Mouse (Mus musculus) spleen, adult 2 months (tissue): ENCODE data around the gene Fgfr2. TPM values are rescaled to one million over a fixed set of nuclear protein-coding genes. Genes with fewer than 3 reads are reported as not detected.

Source experiments
- DNase-seq, 2 experiments: peaks; one replicate each; pipeline versions ENCODE4 v3.0.0 to v3.0.0-alpha.2; 2012 to 2021; ENCODE audit warnings: low spot score in 2 of 2, low read depth in 1 of 2
- H3K27ac ChIP-seq: fragments of 200-500 bp; 2 replicates; pipeline ENCODE4 v1.5.1; 2012; ENCODE audit warnings: low read length, inconsistent platforms; ENCODE audit not compliant: insufficient read depth
- H3K27me3 ChIP-seq: fragments of 200-500 bp; 2 replicates; pipeline ENCODE4 v1.6.1; 2012; ENCODE audit warnings: mild to moderate bottlenecking, moderate library complexity, low read length, inconsistent platforms; ENCODE audit not compliant: control insufficient read depth, insufficient read depth
- H3K36me3 ChIP-seq: fragments of 200-500 bp; 2 replicates; pipeline ENCODE4 v1.6.1; 2012; ENCODE audit warnings: mild to moderate bottlenecking, low read length, inconsistent platforms; ENCODE audit not compliant: control insufficient read depth, insufficient read depth
- H3K4me1 ChIP-seq: fragments of 200-500 bp; 2 replicates; pipeline ENCODE4 v1.6.1; 2011; ENCODE audit warnings: inconsistent platforms; ENCODE audit not compliant: control insufficient read depth, insufficient read depth, insufficient read length
- H3K4me3 ChIP-seq: fragments of 200-500 bp; 2 replicates; pipeline ENCODE4 v1.5.1; 2011; ENCODE audit warnings: mild to moderate bottlenecking, inconsistent platforms; ENCODE audit not compliant: insufficient read depth, insufficient read length; ENCODE audit errors: extremely low read depth
- CTCF ChIP-seq: fragments of 200-500 bp; IDR thresholded peaks from 2 replicates; pipeline ENCODE4 v1.5.1; 2011; ENCODE audit warnings: mild to moderate bottlenecking, inconsistent platforms; ENCODE audit not compliant: insufficient read depth, insufficient read length, insufficient replicate concordance; ENCODE audit errors: extremely low read depth
- POLR2A ChIP-seq: fragments of 200-500 bp; IDR thresholded peaks from 2 replicates; pipeline ENCODE4 v1.6.1; 2011; ENCODE audit warnings: low read depth, low read length, inconsistent platforms
- WGBS: fragments of 180-500 bp; shearing (Covaris S2); methylation state at CpG from one replicate; pipeline ENCODE4 v1.1.7; 2018; 5-methylcytosine and 5-hydroxymethylcytosine counted together
- polyA plus RNA-seq: library from polyadenylated mRNA; depleted of rRNA; stranded (reverse); fragments of >200 nt; gene quantifications from 2 replicates; pipeline ENCODE4 v1.2.3, GENCODE M21; 2012

Fgfr2 gene
- polyA plus RNA-seq, 1 experiment = 1.6 TPM

DNA sequence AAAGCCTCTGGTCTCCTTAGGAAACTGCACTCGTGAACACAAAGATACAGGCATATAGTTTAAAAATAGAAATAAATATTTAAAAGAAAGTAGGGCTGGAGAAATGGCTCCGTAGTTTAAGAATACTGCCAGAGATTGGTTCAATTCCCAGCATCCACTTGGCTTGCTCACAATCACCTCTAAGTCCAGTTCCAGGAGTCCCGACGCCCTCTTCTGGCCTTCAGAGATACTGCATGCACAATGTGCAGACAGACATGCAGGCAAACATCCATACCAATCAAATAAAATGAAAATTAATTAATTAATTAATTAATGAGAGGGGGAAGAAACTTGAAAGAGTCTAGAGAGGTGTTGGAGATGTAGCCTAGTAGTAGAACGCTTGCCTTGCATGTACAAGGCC is 2856.1 kb downstream of the Fgfr2 start:
- H3K4me1 ChIP-seq = no peaks in the 10 kb centered on the region
- no peak for TF ChIP-seq POLR2A
- no peak for TF ChIP-seq CTCF
- 42% methylated on average over 5 of the region's 5 CpGs for WGBS
- no peak for DNase-seq
- no peak overlapping the region for H3K27ac ChIP-seq
- H3K36me3 ChIP-seq = no peaks in the 10 kb centered on the region
- no peak overlapping the region for H3K4me3 ChIP-seq
- peaks cover 12% of the 10 kb centered on the region for H3K27me3 ChIP-seq

DNA sequence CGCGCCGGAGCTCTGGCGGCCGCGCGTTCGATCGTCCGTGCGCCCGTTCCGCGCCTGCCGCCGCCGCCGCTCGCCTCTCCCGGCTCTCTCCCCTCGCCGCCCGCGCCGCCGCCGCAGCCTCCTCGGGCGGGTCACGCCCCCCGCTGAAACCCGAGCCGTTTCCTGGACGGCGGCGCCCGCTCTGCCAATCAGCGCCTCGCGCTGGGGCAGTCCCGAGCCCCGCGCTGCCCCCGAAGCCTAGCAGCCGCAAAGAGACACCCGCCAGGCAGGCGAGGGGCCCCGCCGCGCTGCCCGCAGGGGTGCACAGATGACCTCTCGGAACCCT is 2857.0 kb downstream of the Fgfr2 start:
- no peak for DNase-seq
- Histone ChIP-seq H3K4me3 (peak overlapping the region; percentile 25; the same call in 1 of the 2 replicates), H3K4me1 (no peaks in the 10 kb centered on the region), H3K27ac (no peak overlapping the region), H3K27me3 (peaks cover 12% of the 10 kb centered on the region), H3K36me3 (no peaks in the 10 kb centered on the region)
- TF ChIP-seq CTCF (no peak), POLR2A (no peak)
- 2% methylated on average over 39 of the region's 52 CpGs for WGBS

DNA sequence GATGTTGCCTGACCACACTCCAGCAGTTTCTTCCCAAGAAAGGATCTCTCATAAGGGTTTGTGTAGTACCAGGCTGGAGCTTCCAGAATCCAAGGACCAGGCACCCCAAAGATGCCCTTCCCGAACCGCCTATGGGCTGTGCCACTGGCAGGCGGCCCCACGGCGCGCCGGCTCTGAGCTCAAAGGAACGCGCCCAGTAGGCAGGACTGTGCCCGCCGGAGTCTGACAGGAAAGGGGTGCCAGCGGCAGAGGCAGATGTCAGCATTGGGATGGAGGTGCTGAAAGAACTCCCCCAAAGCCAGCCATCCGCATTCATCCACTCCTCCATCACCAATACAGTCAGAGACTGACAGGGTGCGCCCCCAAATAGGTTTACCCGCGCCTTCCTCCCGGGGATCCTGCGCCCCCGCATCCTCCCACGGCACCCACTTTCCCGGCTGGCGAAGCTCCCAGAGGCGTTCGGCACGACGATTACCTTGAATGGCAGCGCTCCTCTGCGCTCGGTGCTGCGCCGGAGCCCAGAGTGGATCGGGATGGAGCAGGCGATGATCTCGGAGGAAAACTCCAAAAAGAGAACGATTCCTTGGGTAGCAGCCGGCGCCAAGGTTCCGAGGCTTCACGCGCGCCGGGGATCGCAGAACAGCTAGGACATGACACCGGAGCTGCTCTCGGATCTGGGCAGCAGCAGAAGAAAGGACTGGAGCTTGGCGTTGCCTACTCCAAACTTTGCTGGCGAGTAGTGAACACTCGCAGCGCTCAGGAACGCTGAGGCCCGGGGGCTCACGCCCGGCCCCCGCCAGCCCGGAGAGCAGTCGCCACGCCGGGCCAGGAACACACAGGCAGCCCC is 2857.6 kb downstream of the Fgfr2 start:
- no peak for DNase-seq
- TF ChIP-seq CTCF (no peak), POLR2A (no peak)
- peaks cover 12% of the 10 kb centered on the region for H3K27me3 ChIP-seq
- H3K36me3 ChIP-seq = no peaks in the 10 kb centered on the region
- 2% methylated on average over 58 of the region's 58 CpGs for WGBS
- peak overlapping the region; percentile 25; the same call in 1 of the 2 replicates for H3K4me3 ChIP-seq
- no peak overlapping the region for H3K27ac ChIP-seq
- no peaks in the 10 kb centered on the region for H3K4me1 ChIP-seq

DNA sequence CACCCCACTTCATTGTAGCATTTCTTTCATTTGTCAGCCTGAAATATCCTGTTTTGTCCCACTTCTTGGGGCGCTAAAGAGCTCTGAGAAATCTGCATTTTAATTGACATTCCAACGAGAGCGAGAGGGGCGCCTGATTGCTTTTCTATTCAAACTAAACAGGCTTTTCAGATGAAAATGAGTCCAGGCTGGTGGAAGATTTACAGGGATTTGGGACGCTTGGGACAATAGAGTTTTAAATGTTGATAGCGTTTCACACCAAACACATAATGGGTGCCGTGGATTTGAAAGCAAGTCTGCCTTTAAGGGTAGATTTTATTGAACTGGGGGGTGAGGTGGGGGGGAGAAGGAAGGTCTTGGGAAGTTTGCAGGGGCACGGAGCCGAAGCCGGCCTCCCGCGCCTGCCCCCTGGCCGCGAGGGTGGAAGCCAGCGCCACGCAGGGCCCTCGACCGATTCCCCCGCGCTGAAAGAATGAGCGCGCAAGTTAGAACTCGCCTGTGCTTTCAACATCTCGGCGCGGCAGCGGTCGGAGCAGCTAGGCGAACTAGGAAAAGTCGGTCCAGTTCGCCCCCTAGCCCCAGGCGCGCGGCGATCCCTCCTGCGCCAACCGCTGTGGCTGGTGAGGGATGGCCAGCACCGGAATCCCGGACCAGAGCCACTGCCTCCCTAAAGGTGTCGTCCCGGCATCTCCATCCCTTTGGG is 2858.4 kb downstream of the Fgfr2 start:
- no peak for DNase-seq
- Histone ChIP-seq H3K27me3 (peaks cover 12% of the 10 kb centered on the region), H3K4me1 (no peaks in the 10 kb centered on the region), H3K36me3 (no peaks in the 10 kb centered on the region), H3K27ac (no peak overlapping the region), H3K4me3 (no peak overlapping the region; the same call in 1 of the 2 replicates)
- TF ChIP-seq POLR2A (no peak), CTCF (no peak)
- 4% methylated on average over 41 of the region's 41 CpGs for WGBS

DNA sequence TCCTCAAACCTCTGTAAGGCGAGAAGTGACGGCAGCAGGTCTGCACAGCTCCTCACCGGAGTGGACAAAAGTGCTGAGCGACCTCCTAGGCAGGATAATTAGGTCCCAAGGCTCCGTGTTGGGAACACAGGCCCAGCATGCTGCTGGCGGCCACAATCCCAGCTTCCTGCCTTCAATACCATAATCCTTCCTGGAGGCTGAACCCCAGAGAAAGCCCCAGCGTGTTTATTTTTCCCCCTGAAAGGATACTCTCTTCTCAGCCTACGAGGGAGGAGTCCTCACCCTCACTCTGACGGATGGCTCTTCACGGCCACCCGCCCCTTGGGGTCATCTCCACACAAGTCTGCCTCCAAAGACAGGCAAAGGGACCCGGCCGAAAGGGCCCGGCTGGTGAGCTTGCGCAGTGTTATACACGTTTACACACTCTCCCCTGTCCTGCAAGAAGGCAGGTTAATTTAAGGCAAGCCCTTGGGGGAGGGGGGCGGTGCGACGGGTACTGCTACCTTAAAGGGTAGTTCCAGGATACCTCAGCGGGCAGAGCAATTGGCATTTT is 2859.3 kb downstream of the Fgfr2 start:
- WGBS = 21% methylated on average over 20 of the region's 20 CpGs
- H3K27me3 ChIP-seq = peaks cover 12% of the 10 kb centered on the region
- no peak for DNase-seq
- no peak overlapping the region for H3K27ac ChIP-seq
- H3K36me3 ChIP-seq = no peaks in the 10 kb centered on the region
- H3K4me1 ChIP-seq = no peaks in the 10 kb centered on the region
- TF ChIP-seq CTCF (no peak), POLR2A (no peak)
- H3K4me3 ChIP-seq = no peak overlapping the region

DNA sequence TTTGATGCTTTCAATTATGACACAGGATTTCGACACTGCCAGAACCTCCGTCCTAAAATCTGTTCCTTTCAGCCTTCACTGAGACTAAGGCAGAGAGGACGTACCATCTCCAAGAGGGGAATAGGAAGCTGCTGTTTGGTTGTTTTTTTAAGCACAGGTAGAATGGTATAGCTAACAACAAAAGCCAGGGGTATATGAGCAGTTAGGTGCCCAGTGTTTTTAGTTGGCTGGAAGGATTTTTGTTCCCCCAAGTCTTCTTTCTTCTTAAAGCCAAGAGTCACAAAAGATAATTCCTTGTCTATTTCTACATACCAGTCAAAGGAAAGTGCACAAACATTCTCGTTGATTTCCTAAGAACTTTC is 2859.9 kb downstream of the Fgfr2 start:
- 43% methylated on average over 4 of the region's 4 CpGs for WGBS
- H3K27me3 ChIP-seq = peaks cover 12% of the 10 kb centered on the region

DNA sequence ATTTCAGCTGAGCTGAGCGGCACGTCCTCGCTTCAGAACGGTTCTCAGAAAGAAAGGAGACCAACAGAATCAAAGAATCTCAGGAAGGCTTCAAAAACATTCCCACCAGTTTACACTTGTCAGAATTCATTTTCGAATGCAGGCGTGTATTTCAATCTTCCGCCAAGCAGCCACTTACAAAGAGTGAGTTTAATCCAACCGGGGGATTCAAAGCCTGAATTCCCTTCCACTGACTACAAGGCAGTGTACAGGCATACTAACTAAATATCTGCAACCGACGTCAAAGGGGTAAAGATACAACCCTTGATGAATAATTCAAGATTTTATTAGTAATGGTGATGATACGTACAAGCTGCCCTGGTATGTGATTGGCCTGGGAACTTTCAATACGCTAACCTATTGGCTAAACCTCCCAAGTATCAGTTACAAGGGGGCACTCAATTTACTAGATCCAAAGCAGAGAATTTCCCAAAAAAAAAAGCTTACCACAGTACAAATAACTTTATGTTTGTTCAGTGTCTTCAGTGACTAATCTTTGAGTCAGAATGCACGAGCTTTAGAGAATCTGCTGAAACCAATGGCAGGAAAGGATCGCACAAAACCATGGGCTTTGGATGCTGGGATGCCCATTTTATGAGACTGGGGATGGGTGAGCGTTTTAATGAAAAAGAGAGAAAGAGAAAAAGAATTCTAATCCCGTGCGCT is 2860.5 kb downstream of the Fgfr2 start:
- no peak for TF ChIP-seq POLR2A
- TF ChIP-seq CTCF = no peak
- H3K27ac ChIP-seq = no peak overlapping the region
- H3K27me3 ChIP-seq = peaks cover 12% of the 10 kb centered on the region
- no peaks in the 10 kb centered on the region for H3K36me3 ChIP-seq
- H3K4me3 ChIP-seq = no peak overlapping the region
- no peaks in the 10 kb centered on the region for H3K4me1 ChIP-seq
- 45% methylated on average over 17 of the region's 17 CpGs for WGBS
- no peak for DNase-seq

More for the DNA sequence above, 2859.9 kb downstream of the Fgfr2 start:
- TF ChIP-seq POLR2A (no peak), CTCF (no peak)
- Histone ChIP-seq H3K4me1 (no peaks in the 10 kb centered on the region), H3K27ac (no peak overlapping the region), H3K4me3 (no peak overlapping the region), H3K36me3 (no peaks in the 10 kb centered on the region)
- no peak for DNase-seq
